Mouse (Mus musculus): ENCODE data around the gene Plek2.

DNA sequence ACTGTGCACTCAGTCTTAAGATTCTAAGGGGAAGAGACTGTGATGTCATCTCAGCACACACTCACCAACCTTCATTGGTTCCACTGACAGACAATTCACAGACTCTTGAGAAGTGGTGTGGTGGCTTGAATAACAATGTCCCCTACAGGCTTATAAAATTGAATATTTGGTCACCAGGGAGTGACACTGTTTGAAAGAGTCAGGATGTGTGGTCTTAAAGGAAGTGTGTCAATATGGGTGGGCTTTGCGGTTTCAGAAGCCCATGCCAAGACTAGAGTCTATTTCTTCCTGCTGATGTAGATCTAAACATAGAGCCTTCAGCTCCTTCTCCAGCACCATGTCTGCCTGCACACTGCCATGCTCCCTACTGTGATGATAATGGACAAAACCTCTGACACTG, 8.9 kb downstream of the Plek2 start:
- TF ChIP-seq CTCF (IDR thresholded peaks at IDR 0.05; ENCODE audit: insufficient read depth, low read length) (no peak), POLR2A (IDR thresholded peaks at IDR 0.05; ENCODE audit: borderline replicate concordance, extremely low read depth, low read depth, low read length) (no peak)
